Mouse (Mus musculus) myocyte (in vitro differentiated cells): Measurements from ENCODE around the gene Nlrp6.

Experiments used
- MYOG ChIP-seq, 3 experiments: IDR thresholded peaks; one replicate each; pipeline ENCODE4 v1.6.1; 2011; ENCODE audit warnings: control low read depth in 2 of 3, low read depth in 2 of 3, mild to moderate bottlenecking in 2 of 3; ENCODE audit not compliant: insufficient read length in 2 of 3, control insufficient read depth in 1 of 3, insufficient read depth in 1 of 3
- POLR2A ChIP-seq: IDR thresholded peaks from one replicate; pipeline ENCODE4 v1.6.1; 2011; ENCODE audit warnings: low read depth, mild to moderate bottlenecking, control low read depth, moderate library complexity; ENCODE audit not compliant: insufficient read length
- TCF12 ChIP-seq: IDR thresholded peaks from one replicate; pipeline ENCODE4 v1.6.1; 2011; ENCODE audit warnings: mild to moderate bottlenecking, control low read depth; ENCODE audit not compliant: poor library complexity, insufficient read depth, severe bottlenecking
- USF1 ChIP-seq: IDR thresholded peaks from one replicate; pipeline ENCODE4 v1.6.1; 2011; ENCODE audit warnings: low read depth, mild to moderate bottlenecking, control low read depth, moderate library complexity

GRCm38 (mm10) chr7:140953133-140953532 lies 32.4 kb downstream of the Nlrp6 start:
- TF ChIP-seq USF1 (no peak), MYOG (IDR thresholded peaks at IDR 0.05; ENCODE audit: control insufficient read depth in 1 of 3, insufficient read depth in 1 of 3, insufficient read length in 2 of 3, low read depth in 2 of 3) (no peak), POLR2A (no peak), TCF12 (no peak)
